Mouse (Mus musculus): ENCODE results near the gene Shld2. TPM values are rescaled to one million over a fixed set of nuclear protein-coding genes. Genes with fewer than 3 reads are reported as not detected.
A peak's percentile ranks its signal among the peaks of the same experiment; 100 is the strongest.

Shld2 gene
- polyA plus RNA-seq, 1 experiment from 2014 or later: 13.6 TPM

DNA sequence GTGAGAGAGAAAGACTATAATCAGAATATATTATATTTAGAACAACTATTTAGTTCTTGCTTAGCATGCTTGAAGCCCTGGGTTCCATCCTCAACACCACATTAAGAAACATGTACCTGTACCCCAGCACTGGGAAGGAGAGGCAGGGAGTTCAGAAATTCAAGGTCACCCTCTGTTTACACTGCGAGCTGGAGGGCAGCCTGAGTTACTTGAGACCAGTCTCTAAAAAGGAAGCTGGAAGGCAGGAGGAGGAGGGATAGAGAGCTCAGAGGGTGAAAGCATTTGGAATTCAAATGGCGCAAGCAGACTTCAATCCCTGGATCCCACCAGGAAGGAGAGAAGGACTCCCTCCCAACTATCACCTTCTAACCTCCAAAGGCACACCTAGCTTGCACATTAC lies 12.7 kb downstream of the Shld2 start:
- H3K27me3 ChIP-seq (ENCODE audit: insufficient read depth, low read length): no peaks in the 10 kb centered on the region
- H3K9me3 ChIP-seq (ENCODE audit: low read length): no peaks in the 10 kb centered on the region
- H3K27ac ChIP-seq (ENCODE audit: low read depth): 0 out of 2 replicates have a peak overlapping the region, but pooled peaks have one; percentile 49
- H3K4me1 ChIP-seq (ENCODE audit: insufficient read depth): peaks cover 17% of the 10 kb centered on the region; the same call in 1 of the 2 replicates
- H3K36me3 ChIP-seq (replicated peaks; ENCODE audit: insufficient read depth, low read length): no peaks in the 10 kb centered on the region
- H3K9ac ChIP-seq (replicated peaks): no peak overlapping the region
- DNase-seq (no peak), ATAC-seq (no peak)
- TF ChIP-seq CTCF (IDR thresholded peaks at IDR 0.05; ENCODE audit: low read depth) (no peak), EP300 (IDR thresholded peaks at IDR 0.05; ENCODE audit: low read depth) (no peak)
- WGBS (ENCODE audit: insufficient replicate concordance): 57% methylated on average over 2 of the region's 2 CpGs
- no peak overlapping the region for H3K4me2 ChIP-seq (ENCODE audit: low read depth, low read length)
- H3K4me3 ChIP-seq (ENCODE audit: low read depth, low read length): no peak overlapping the region

- Histone ChIP-seq H3K4me2 (ENCODE audit: low read depth, low read length) (peak overlapping the region; percentile 19), H3K4me3 (ENCODE audit: low read depth, low read length) (no peak overlapping the region), H3K9me3 (ENCODE audit: low read length) (no peaks in the 10 kb centered on the region), H3K27ac (ENCODE audit: low read depth) (peak overlapping the region; percentile 9; the same call in 1 of the 2 replicates), H3K9ac (replicated peaks) (no peak overlapping the region), H3K4me1 (ENCODE audit: insufficient read depth) (peaks cover 14% of the 10 kb centered on the region; the same call in 1 of the 2 replicates), H3K36me3 (replicated peaks; ENCODE audit: insufficient read depth, low read length) (no peaks in the 10 kb centered on the region), H3K27me3 (ENCODE audit: insufficient read depth, low read length) (no peaks in the 10 kb centered on the region)
- ATAC-seq (no peak), DNase-seq (no peak)
- WGBS (ENCODE audit: insufficient replicate concordance): 49% methylated on average over 4 of the region's 4 CpGs
- TF ChIP-seq CTCF (IDR thresholded peaks at IDR 0.05; ENCODE audit: low read depth) (no peak), EP300 (IDR thresholded peaks at IDR 0.05; ENCODE audit: low read depth) (no peak)
Observed at GRCm38 (mm10) chr14:34297038-34297437, 13.3 kb downstream of the Shld2 start.

DNA sequence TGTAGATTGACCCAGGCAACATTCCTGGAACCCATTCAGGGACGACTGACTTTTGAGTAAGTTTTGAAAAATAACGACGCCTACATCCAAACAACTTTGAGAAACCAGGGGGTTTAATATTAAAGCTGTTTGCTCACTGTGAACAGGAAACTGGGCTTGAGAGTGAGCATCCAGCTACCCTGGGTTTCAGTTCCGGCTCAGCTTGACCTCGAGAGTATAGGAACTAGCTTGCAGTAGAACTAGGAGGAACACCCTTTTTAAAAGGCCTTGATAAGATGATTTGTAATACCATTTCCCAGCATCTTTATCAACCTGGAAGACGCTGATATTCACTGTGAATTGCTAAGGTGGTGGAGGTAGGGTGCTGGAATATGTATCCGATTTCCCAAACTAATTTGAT lies 13.9 kb downstream of the Shld2 start:
- peaks cover 14% of the 10 kb centered on the region; the same call in 1 of the 2 replicates for H3K4me1 ChIP-seq (ENCODE audit: insufficient read depth)
- H3K27ac ChIP-seq (ENCODE audit: low read depth): peak overlapping the region; percentile 60; the same call in 1 of the 2 replicates
- no peak for ATAC-seq
- no peaks in the 10 kb centered on the region for H3K9me3 ChIP-seq (ENCODE audit: low read length)
- H3K27me3 ChIP-seq (ENCODE audit: insufficient read depth, low read length): no peaks in the 10 kb centered on the region
- no peak overlapping the region for H3K4me3 ChIP-seq (ENCODE audit: low read depth, low read length)
- no peak for DNase-seq
- TF ChIP-seq EP300 (IDR thresholded peaks at IDR 0.05; ENCODE audit: low read depth) (no peak), CTCF (IDR thresholded peaks at IDR 0.05; ENCODE audit: low read depth) (no peak)
- peak overlapping the region; percentile 7; the same call in 1 of the 2 replicates for H3K4me2 ChIP-seq (ENCODE audit: low read depth, low read length)
- H3K36me3 ChIP-seq (replicated peaks; ENCODE audit: insufficient read depth, low read length): no peaks in the 10 kb centered on the region
- WGBS (ENCODE audit: insufficient replicate concordance): 54% methylated on average over 7 of the region's 7 CpGs
- H3K9ac ChIP-seq (replicated peaks): no peak overlapping the region

GRCm38 (mm10) chr14:34293641-34294040 lies 16.7 kb downstream of the Shld2 start:
- Histone ChIP-seq H3K9me3 (ENCODE audit: low read length) (no peaks in the 10 kb centered on the region), H3K27me3 (ENCODE audit: insufficient read depth, low read length) (no peaks in the 10 kb centered on the region), H3K27ac (ENCODE audit: low read depth) (no peak overlapping the region), H3K9ac (replicated peaks) (no peak overlapping the region), H3K4me1 (ENCODE audit: insufficient read depth) (peaks cover 13% of the 10 kb centered on the region), H3K4me2 (ENCODE audit: low read depth, low read length) (no peak overlapping the region), H3K4me3 (ENCODE audit: low read depth, low read length) (no peak overlapping the region), H3K36me3 (replicated peaks; ENCODE audit: insufficient read depth, low read length) (no peaks in the 10 kb centered on the region)
- WGBS (ENCODE audit: insufficient replicate concordance): 69% methylated on average over 3 of the region's 3 CpGs
- TF ChIP-seq EP300 (IDR thresholded peaks at IDR 0.05; ENCODE audit: low read depth) (no peak), CTCF (IDR thresholded peaks at IDR 0.05; ENCODE audit: low read depth) (no peak)
- no peak for DNase-seq
- ATAC-seq: no peak

DNA sequence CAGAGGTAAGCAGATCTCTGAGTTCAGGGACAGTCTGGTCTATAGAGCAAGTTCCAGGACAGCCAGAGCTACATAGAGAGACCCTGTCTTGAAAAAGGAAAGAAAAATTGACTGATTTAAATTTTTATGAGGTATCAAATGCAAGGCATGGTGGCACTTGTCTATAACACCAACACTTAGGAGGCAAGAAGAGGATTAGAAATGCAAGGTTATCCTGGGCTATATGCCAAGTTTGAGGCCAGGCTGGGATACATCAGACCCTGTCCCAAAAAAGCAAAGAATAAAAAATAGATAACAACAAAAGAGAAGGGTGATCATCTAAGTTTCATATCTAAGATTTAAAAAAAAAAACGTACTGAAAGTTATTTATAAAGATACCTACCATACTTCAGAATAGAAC lies 20.1 kb downstream of the Shld2 start:
- no peak for DNase-seq
- Histone ChIP-seq H3K36me3 (replicated peaks; ENCODE audit: insufficient read depth, low read length) (no peaks in the 10 kb centered on the region), H3K27ac (ENCODE audit: low read depth) (no peak overlapping the region), H3K27me3 (ENCODE audit: insufficient read depth, low read length) (no peaks in the 10 kb centered on the region), H3K4me1 (ENCODE audit: insufficient read depth) (no peaks in the 10 kb centered on the region; the same call in 1 of the 2 replicates), H3K9me3 (ENCODE audit: low read length) (no peaks in the 10 kb centered on the region), H3K9ac (replicated peaks) (no peak overlapping the region), H3K4me3 (ENCODE audit: low read depth, low read length) (no peak overlapping the region), H3K4me2 (ENCODE audit: low read depth, low read length) (no peak overlapping the region)
- ATAC-seq: no peak
- WGBS (ENCODE audit: insufficient replicate concordance): 38% methylated on average over 1 of the region's 1 CpGs
- no peak for TF ChIP-seq CTCF (IDR thresholded peaks at IDR 0.05; ENCODE audit: low read depth)
- TF ChIP-seq EP300 (IDR thresholded peaks at IDR 0.05; ENCODE audit: low read depth): no peak

GRCm38 (mm10) chr14:34289259-34290015 lies 20.9 kb downstream of the Shld2 start:
- no peak for ATAC-seq
- H3K27ac ChIP-seq (ENCODE audit: low read depth): no peak overlapping the region

More at GRCm38 (mm10) chr14:34289259-34290015, 20.9 kb downstream of the Shld2 start:
- no peak for DNase-seq
- H3K27me3 ChIP-seq (ENCODE audit: insufficient read depth, low read length): no peaks in the 10 kb centered on the region
- TF ChIP-seq CTCF (IDR thresholded peaks at IDR 0.05; ENCODE audit: low read depth) (no peak), EP300 (IDR thresholded peaks at IDR 0.05; ENCODE audit: low read depth) (no peak)
- no peaks in the 10 kb centered on the region; the same call in 1 of the 2 replicates for H3K4me1 ChIP-seq (ENCODE audit: insufficient read depth)
- no peak overlapping the region for H3K4me3 ChIP-seq (ENCODE audit: low read depth, low read length)
- H3K9ac ChIP-seq (replicated peaks): no peak overlapping the region
- WGBS (ENCODE audit: insufficient replicate concordance): 80% methylated on average over 3 of the region's 3 CpGs
- H3K9me3 ChIP-seq (ENCODE audit: low read length): no peaks in the 10 kb centered on the region
- H3K36me3 ChIP-seq (replicated peaks; ENCODE audit: insufficient read depth, low read length): no peaks in the 10 kb centered on the region
- no peak overlapping the region for H3K4me2 ChIP-seq (ENCODE audit: low read depth, low read length)

All from liver, postnatal 0 days (tissue).